In the genomic region with DNA sequence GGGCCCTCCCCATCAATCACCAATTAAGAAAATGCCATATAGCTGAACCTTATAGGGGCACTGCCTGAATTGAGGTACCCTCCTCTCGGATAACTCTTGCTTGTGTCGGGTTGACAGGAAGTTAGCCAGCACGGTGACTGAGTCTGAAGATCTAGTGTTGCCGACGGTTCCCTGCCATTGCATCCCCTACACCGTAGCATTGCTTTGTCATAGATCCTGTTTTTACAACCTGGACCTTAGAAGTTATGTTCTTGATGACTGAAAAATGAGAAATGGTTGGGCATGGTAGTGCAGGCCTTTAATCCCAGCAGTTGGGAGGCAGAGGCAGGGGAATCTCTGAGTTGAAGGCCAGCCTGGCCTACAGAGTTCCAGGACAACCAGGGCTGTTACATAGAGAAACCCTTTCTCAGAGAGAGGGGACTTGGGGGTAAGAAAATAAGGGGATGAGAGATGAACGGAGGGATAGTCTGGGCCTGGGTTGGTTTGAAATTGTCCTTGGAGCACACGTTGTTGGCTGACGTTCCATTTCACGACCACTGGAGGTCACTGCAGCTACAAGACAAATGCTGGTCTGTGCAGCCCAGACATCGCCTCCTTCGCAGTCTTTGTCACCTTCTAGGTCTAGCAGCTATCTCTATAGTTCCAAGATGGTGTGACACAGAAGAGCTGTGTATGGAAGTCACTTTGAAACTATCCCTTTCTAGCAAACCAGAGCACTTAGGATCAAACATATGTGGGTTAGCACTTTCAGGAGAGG, we compare ENCODE assay signal across 8 mouse cellular contexts. TPM values are rescaled to one million over a fixed set of nuclear protein-coding genes. Genes with fewer than 3 reads are reported as not detected.
DNase-seq lines count a peak whose midpoint lies in the region; ATAC-seq and TF ChIP-seq lines count a peak whose summit lies in the region.
"Had no signal": no experiment of that assay in that cellular context is flagged by ENCODE, and none has a peak within 500 bp of the region (broad histone marks: within the 10 kb centered on the region; RNA-seq: fewer than 3 reads in every experiment).

No protein-coding gene starts in this region.

- H3K9me3 ChIP-seq in forebrain, postnatal 0 days (ENCODE audit: low read length) = no peaks in the 10 kb centered on the region
- H3K9me3 ChIP-seq in lung, embryonic 15.5 days = no peaks in the 10 kb centered on the region
- H3K9me3 ChIP-seq: heart, embryonic 15.5 days had no signal

- peaks cover 3% of the 10 kb centered on the region; the same call in 1 of the 2 replicates for H3K4me1 ChIP-seq in forebrain, postnatal 0 days (ENCODE audit: insufficient read depth)
- 0 out of 2 replicates have a peak, but pooled peaks cover 4% of the 10 kb centered on the region for H3K4me1 ChIP-seq in lung, embryonic 15.5 days

- no peaks in the 10 kb centered on the region for H3K79me2 ChIP-seq in C2C12 (ENCODE audit: control insufficient read depth, insufficient read depth)

- H3K4me3 ChIP-seq in C2C12 (ENCODE audit: insufficient read depth, poor library complexity, severe bottlenecking) = no peak overlapping the region
- no peak overlapping the region for H3K4me3 ChIP-seq in forebrain, postnatal 0 days (ENCODE audit: low read depth, low read length)
- no peak overlapping the region for H3K4me3 ChIP-seq in lung, embryonic 15.5 days
- H3K4me3 ChIP-seq: heart, embryonic 15.5 days had no signal

- TF ChIP-seq CTCF in C2C12 (IDR thresholded peaks at IDR 0.05; ENCODE audit: control insufficient read depth, insufficient read depth, insufficient read length) = peak; percentile 70
- TF ChIP-seq CTCF in forebrain, postnatal 0 days (IDR thresholded peaks at IDR 0.05; ENCODE audit: low read depth) = peak; percentile 75

- peak; percentile 84 for DNase-seq in ES-CJ7 (ENCODE audit: low read depth, low spot score)
- peak; percentile 80 for DNase-seq in cerebellum, adult 18-20 months
- DNase-seq in forebrain, postnatal 0 days = peak; percentile 74
- DNase-seq in kidney, adult 9 months = peak; percentile 63
- peak; percentile 81 for DNase-seq in retina, postnatal 1 day

- no peaks in the 10 kb centered on the region for H3K79me3 ChIP-seq in C2C12 (ENCODE audit: low read depth)

- H3K27ac ChIP-seq in forebrain, postnatal 0 days (ENCODE audit: low read depth, low read length) = no peak overlapping the region
- H3K27ac ChIP-seq in lung, embryonic 15.5 days = no peak overlapping the region
- H3K27ac ChIP-seq: heart, embryonic 15.5 days had no signal

- no peak overlapping the region for H3K9ac ChIP-seq in forebrain, postnatal 0 days
- no peak overlapping the region for H3K9ac ChIP-seq in lung, embryonic 15.5 days
- H3K9ac ChIP-seq: heart, embryonic 15.5 days had no signal

- peak; percentile 79 for ATAC-seq in forebrain, postnatal 0 days
- ATAC-seq in lung, embryonic 15.5 days (ENCODE audit: borderline replicate concordance, extremely low read depth, low FRiP score, low TSS enrichment) = peak; percentile 75; the same call in 1 of the 2 replicates

- H3ac ChIP-seq in C2C12 (ENCODE audit: control insufficient read depth, insufficient read length, low read depth) = no peak overlapping the region

- 53% methylated on average over 12 of the region's 12 CpGs for WGBS in forebrain, postnatal 0 days
- WGBS in lung, embryonic 15.5 days = 54% methylated on average over 12 of the region's 12 CpGs

- H3K4me2 ChIP-seq in forebrain, postnatal 0 days (ENCODE audit: low read depth) = no peak overlapping the region
- H3K4me2 ChIP-seq in lung, embryonic 15.5 days = no peak overlapping the region
- H3K4me2 ChIP-seq: heart, embryonic 15.5 days had no signal

- no peaks in the 10 kb centered on the region for H3K27me3 ChIP-seq in C2C12 (ENCODE audit: control insufficient read depth, insufficient read depth, insufficient read length)
- H3K27me3 ChIP-seq in forebrain, postnatal 0 days (ENCODE audit: insufficient read depth, low read length) = no peaks in the 10 kb centered on the region
- no peaks in the 10 kb centered on the region for H3K27me3 ChIP-seq in lung, embryonic 15.5 days
- H3K27me3 ChIP-seq: heart, embryonic 15.5 days had no signal

- peaks cover 11% of the 10 kb centered on the region for H3K36me3 ChIP-seq in C2C12 (ENCODE audit: control insufficient read depth, insufficient read depth)
- peaks cover 2% of the 10 kb centered on the region; the same call in 1 of the 2 replicates for H3K36me3 ChIP-seq in forebrain, postnatal 0 days (ENCODE audit: insufficient read depth)
- peaks cover 8% of the 10 kb centered on the region for H3K36me3 ChIP-seq in lung, embryonic 15.5 days

TF ChIP-seq in C2C12, 6 proteins besides CTCF, POLR2A, EP300 and RAD21:
- TF ChIP-seq MAX (IDR thresholded peaks at IDR 0.05) (no peak), FOSL1 (IDR thresholded peaks at IDR 0.05; ENCODE audit: insufficient read depth, low read length, poor library complexity, severe bottlenecking) (no peak), CEBPB (IDR thresholded peaks at IDR 0.05; ENCODE audit: low read depth) (no peak), USF1 (IDR thresholded peaks at IDR 0.05; ENCODE audit: low read depth) (no peak)

RNA-seq across cellular contexts. Expression of a gene that starts 27.2 kb away (rescaled TPM):
- 8.3 TPM for polyA plus RNA-seq in C2C12 (2012; fragmentation: generic; extraction: Trizol)
- 10.9 and 22.3 TPM in 2 replicates for total RNA-seq in forebrain, postnatal 0 days (2014; rRNA removed)
- 9.3 and 12.2 TPM in 2 replicates for polyA plus RNA-seq in forebrain, postnatal 0 days (2015; fragmentation: Nextera tagmentation; extraction: Ambion mirVana)
- 22.6 and 31.1 TPM in 2 replicates for polyA plus RNA-seq in lung, embryonic 15.5 days (2015; fragmentation: Nextera tagmentation; extraction: Ambion mirVana)
